Mouse (Mus musculus) right cerebral cortex, adult 18-20 months (tissue): Measurements from ENCODE around the gene Slc2a12.
A peak's percentile ranks its signal among the peaks of the same experiment; 100 is the strongest.

ENCODE experiments used
- DNase-seq: peaks from one replicate; pipeline ENCODE4 v3.0.0; 2022; ENCODE audit warnings: mixed read lengths

Gene Slc2a12

DNA sequence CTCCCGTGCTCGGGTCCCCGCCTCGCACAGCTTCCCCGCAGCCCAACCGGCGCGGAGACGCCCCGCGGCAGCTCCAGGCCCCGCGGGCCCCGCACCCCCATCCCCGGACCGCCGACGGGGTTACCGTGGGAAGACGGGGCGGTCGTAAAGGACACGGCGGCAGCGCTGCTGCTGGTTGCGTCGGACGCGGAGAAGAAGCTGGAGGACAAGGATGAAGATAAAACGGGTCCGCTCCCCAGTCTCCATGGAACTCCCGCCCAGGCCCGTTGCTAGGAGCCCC is 86.1 kb downstream of the Slc2a12 start:
- DNase-seq: no peak

DNA sequence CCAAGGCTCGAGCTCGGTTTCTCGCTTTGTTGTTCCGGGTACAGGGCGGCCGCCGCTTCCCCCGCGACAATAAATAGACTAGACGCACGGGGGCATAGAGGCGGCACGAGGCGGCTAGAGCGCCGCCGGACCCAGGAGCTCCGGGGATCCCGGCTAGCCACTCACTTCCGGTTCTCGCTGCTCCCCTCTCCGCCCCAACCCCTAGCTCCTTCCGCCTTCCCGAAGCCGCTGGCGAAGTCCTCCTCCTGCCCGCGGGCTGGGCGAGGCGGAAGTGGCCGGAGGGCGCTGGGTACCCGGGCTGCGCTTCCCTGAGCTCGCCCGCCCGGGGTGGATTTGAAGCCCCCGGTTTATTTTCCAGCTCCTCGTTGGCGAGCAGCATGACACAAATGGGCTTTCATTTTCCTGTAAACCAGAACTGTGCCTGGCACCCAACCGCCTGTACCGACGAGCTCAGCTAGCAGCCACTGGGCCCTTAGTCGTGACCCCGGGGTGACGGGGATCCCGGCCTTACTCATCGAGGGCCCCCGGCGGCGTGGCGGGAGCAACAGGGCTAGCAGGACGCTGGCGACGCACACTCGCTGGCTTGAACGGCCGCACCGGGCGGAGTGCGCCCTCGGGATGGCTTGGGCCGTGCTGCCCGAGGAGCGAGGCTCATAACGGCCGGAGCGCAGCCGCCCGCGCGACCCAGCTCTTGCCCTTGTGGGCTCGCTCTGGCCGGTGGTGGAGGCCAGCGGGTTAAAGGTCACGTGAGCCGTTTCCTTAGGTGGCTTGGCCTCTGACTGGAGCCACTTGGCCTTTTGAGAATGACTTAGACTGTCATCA is 86.7 kb downstream of the Slc2a12 start, which contains the start of gene Tbpl1:
Tbpl1 (minus strand) TSS at position 667 of the 822 bp plus-strand sequence.
- DNase-seq: peak; percentile 97

DNA sequence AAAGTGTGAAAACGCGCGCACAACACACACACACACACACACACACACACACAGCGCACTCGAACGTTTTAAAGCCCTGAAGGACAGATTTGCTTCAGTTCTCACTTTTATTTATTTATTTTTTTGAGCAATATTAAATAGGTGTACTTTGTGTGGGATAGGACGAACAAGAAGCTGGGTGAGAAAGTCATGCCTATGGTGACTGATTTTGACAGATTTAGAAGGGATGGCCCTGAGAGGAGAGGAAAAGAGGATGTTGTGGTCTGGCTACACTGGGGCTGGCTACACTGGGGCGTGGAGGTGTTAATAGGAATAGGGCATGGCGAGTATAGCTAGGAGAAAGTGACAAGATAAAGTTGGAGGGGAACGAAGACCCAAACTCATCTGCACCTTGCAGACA is 87.4 kb downstream of the Slc2a12 start:
- DNase-seq: no peak

DNA sequence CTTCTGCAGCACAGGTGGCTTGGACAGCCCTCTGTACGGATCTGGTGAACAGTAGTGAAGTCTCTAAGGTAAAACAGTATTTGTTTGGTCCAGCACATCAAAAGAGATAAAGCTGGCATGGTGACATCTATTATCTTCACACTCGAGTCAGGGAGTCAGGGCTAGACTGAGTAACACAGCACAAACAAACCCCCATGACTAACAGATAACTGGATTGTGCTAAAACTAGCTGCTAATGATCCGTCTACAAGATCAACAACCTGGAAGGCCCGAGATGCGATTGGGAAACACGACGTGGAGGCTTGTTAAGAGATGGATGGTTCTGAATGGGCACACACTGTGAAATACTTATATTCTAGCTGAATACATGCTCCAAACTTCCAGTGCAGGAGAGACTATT is 101.1 kb downstream of the Slc2a12 start:
- no peak for DNase-seq

DNA sequence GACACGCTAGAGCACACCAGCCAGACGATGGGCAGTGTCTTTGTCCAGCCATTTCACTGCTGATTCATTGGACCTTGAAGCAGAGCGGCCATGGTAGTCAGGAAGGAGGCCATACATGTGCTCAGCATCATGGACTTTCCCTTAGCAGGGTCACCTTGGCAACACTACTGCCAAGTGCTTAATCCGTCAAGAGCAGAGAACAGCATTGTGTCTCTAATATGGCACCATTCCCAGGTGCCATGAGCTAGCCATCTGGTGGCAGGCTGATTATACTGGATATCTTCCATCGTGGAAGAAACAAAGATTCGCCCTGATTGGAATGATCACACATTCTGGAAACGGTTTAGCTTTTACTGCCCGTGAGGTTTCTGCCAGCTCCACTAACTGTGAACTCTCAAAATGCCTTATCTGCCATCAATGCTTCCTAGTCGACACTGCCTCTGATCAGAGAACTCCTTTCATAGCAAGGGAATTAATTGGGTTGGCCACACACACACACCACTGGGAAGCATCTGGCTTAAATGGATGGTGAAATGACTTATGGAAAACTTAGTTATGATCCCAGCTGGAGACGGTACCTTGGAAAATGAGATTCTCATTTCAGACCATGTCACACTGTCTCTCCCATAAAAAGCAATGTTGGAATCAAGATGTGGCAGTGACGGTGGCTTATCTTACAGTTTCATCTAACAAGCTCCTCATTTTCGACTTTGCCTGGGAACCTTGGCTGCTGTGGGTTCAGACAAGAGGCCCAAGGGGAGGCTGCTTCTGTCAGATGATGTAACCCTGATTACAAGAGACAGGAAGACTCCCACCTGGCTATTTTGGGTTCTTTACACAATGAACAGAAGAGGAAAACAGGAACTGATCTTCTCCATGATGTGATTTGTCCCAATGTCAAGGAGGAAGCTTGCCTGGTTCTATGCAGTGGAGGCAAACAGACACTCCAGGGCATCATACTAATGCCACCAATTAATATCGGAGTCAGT is 101.8 kb downstream of the Slc2a12 start:
- no peak for DNase-seq

DNA sequence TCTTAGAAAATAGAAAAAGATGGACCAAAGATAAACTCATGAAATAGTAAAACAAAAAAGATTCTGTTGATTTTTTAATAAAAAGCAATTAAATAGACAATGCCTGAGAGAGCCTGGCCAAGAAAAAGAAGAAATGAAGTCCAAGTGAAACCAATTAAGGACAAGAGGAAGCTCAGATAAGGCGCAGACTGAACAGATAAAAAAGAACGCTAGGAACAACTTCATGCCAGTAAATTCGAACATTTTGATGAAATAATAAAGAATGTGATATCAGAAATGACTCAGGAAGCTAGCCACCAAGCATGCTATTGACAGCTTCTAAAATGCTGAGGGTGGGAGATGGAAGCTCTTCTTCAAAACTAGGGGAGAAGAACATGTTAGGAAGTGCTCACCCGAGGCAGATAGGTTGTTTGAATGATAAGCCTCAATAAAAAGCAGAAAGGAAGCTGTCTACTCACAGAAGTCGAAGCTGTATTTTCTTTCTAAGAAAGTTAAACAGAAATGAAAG is 106.4 kb downstream of the Slc2a12 start:
- DNase-seq: no peak
